Mouse (Mus musculus): ENCODE data around the gene Ufsp2.

DNA sequence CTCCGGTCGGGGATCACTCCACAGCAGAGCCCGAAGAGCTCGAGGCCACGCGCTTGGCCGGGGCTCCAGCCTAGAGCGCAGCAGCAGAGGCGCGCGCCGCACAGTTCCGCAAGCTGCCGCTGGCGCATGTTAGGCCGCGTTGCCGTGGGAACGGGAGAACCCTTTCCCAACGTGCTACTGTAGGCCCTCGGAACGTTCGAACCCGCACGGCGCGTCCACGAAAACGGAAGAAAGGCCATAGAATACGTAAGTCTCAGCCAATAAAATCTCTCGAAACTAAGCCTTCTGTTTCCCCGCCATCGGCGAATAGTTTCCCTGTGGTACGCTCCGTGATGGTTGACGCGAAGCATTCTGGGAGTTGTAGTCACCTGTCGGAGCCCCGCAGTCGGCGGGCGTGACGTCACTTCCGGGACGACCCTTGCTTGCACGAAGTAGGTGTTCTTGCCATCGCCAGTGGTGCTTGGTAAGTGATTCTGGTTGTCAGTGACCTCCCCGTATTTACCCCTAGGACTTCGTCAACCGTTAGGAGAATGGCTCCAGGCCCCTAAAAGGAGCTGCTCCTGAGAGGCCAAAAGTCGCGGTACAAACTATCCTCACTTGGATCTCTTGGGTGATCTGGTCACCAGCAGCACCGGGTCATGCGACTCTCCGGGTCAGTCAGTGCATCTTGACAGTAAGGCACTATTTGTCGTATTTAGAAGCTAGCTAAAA is at the start of gene Ufsp2, which contains the start of gene 1700029J07Rik:
- TF ChIP-seq CTCF (IDR thresholded peaks at IDR 0.05; ENCODE audit: extremely low read depth, insufficient read depth, insufficient read length, insufficient replicate concordance): peak; percentile 45
- no peak; the same call in 1 of the 2 replicates for TF ChIP-seq POLR2A (IDR thresholded peaks at IDR 0.05; ENCODE audit: low read depth, low read length)

Data from spleen, adult 2 months (tissue).